28 mouse cellular contexts compared by ENCODE assay signal in the genomic region with DNA sequence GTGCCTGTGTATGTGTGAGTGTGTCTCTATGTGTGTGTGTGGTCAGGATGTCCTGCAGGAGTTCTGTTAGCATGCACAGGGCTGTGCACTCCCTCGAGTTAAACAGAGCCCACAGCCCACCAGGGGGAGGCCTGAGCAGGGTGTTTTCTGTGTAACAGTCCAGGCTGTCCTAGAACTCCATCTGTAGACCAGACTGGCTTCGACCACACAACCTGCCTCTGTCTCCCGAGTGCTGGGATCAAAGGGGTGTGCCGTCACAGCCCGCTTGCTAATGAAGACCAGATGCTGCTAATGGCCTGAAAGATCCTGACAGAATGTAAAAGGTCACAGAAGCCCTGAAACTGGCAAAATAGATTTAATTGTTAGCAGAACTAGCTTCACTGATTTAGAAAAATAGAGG. TPM values are rescaled to one million over a fixed set of nuclear protein-coding genes. Genes with fewer than 3 reads are reported as not detected.
DNase-seq lines count a peak whose midpoint lies in the region; ATAC-seq lines count a peak whose summit lies in the region.
"Had no signal": no experiment of that assay in that cellular context is flagged by ENCODE, and none has a peak within 500 bp of the region (broad histone marks: within the 10 kb centered on the region; RNA-seq: fewer than 3 reads in every experiment).

No protein-coding gene starts in this region.

- no peak overlapping the region for H3K27ac ChIP-seq in forebrain, embryonic 10.5 days
- H3K27ac ChIP-seq in forebrain, embryonic 15.5 days (replicated peaks) = no peak overlapping the region
- H3K27ac ChIP-seq in neural tube, embryonic 15.5 days (replicated peaks) = no peak overlapping the region
- H3K27ac ChIP-seq in limb, embryonic 10.5 days = peak overlapping the region; percentile 72
- H3K27ac ChIP-seq: left cerebral cortex, adult 2 months; macrophage had no signal

- no peak overlapping the region for H3K4me3 ChIP-seq in forebrain, embryonic 10.5 days
- H3K4me3 ChIP-seq in forebrain, embryonic 15.5 days = no peak overlapping the region
- H3K4me3 ChIP-seq in neural tube, embryonic 15.5 days (replicated peaks) = no peak overlapping the region
- H3K4me3 ChIP-seq in limb, embryonic 10.5 days = no peak overlapping the region
- H3K4me3 ChIP-seq: erythroblast, embryonic 14.5 days; left cerebral cortex, adult 2 months had no signal

- H3K4me2 ChIP-seq in forebrain, embryonic 15.5 days (replicated peaks) = no peak overlapping the region
- H3K4me2 ChIP-seq in neural tube, embryonic 15.5 days = no peak overlapping the region

- 56% methylated on average over 5 of the region's 5 CpGs for WGBS in forebrain, embryonic 10.5 days
- 43% methylated on average over 5 of the region's 5 CpGs for WGBS in forebrain, embryonic 15.5 days
- WGBS in neural tube, embryonic 15.5 days = 61% methylated on average over 5 of the region's 5 CpGs
- 14% methylated on average over 5 of the region's 5 CpGs for WGBS in limb, embryonic 10.5 days

- 0 out of 2 replicates have a peak, but pooled peaks cover 3% of the 10 kb centered on the region for H3K9me3 ChIP-seq in forebrain, embryonic 10.5 days
- no peaks in the 10 kb centered on the region for H3K9me3 ChIP-seq in forebrain, embryonic 15.5 days
- no peaks in the 10 kb centered on the region for H3K9me3 ChIP-seq in neural tube, embryonic 15.5 days (replicated peaks)
- H3K9me3 ChIP-seq in limb, embryonic 10.5 days (replicated peaks) = no peaks in the 10 kb centered on the region
- H3K9me3 ChIP-seq: G1E had no signal

- no peaks in the 10 kb centered on the region for H3K36me3 ChIP-seq in forebrain, embryonic 10.5 days (replicated peaks)
- H3K36me3 ChIP-seq in forebrain, embryonic 15.5 days = no peaks in the 10 kb centered on the region
- no peaks in the 10 kb centered on the region for H3K36me3 ChIP-seq in neural tube, embryonic 15.5 days
- H3K36me3 ChIP-seq in limb, embryonic 10.5 days = no peaks in the 10 kb centered on the region
- H3K36me3 ChIP-seq: G1E had no signal

- H3K4me1 ChIP-seq in forebrain, embryonic 10.5 days = 0 out of 2 replicates have a peak, but pooled peaks cover 5% of the 10 kb centered on the region
- H3K4me1 ChIP-seq in forebrain, embryonic 15.5 days = no peaks in the 10 kb centered on the region
- no peaks in the 10 kb centered on the region for H3K4me1 ChIP-seq in neural tube, embryonic 15.5 days
- peaks cover 21% of the 10 kb centered on the region for H3K4me1 ChIP-seq in limb, embryonic 10.5 days

- no peaks in the 10 kb centered on the region for H3K27me3 ChIP-seq in forebrain, embryonic 10.5 days (ENCODE audit: poor library complexity, severe bottlenecking)
- H3K27me3 ChIP-seq in forebrain, embryonic 15.5 days = no peaks in the 10 kb centered on the region
- H3K27me3 ChIP-seq in neural tube, embryonic 15.5 days (replicated peaks) = no peaks in the 10 kb centered on the region
- H3K27me3 ChIP-seq in limb, embryonic 10.5 days (ENCODE audit: low read depth, poor library complexity, severe bottlenecking) = no peaks in the 10 kb centered on the region

- peak; percentile 44 for DNase-seq in forebrain, embryonic 10.5 days (ENCODE audit: extremely low spot score, low spot score)
- peak; percentile 52 for DNase-seq in neural tube, embryonic 10.5 days (ENCODE audit: extremely low spot score, low spot score)
- peak; percentile 83 for DNase-seq in limb, embryonic 10.5 days (ENCODE audit: low spot score)
- DNase-seq in adrenal gland, postnatal 36 days = no peak
- DNase-seq in adrenal gland, adult 18-20 months (ENCODE audit: low spot score in 2 of 2) = no peak
- DNase-seq: adrenal gland, postnatal 14 days; cerebellum, adult 8-10 months; heart, postnatal 4 days; kidney, adult 18-20 months; kidney, postnatal 10 days; liver; lung, adult 2 months; midbrain, embryonic 14.5 days; thymus, postnatal 14 days had no signal

- no peak overlapping the region for H3K9ac ChIP-seq in forebrain, embryonic 15.5 days (replicated peaks)
- no peak overlapping the region for H3K9ac ChIP-seq in neural tube, embryonic 15.5 days (replicated peaks)

- ATAC-seq in forebrain, embryonic 15.5 days (replicated peaks) = no peak
- no peak for ATAC-seq in neural tube, embryonic 15.5 days (ENCODE audit: low FRiP score)
- no peak for ATAC-seq in activated CD4-positive, CD25-positive, alpha-beta regulatory T cell, adult 4 months
- ATAC-seq: CD4-positive, CD25-positive, alpha-beta regulatory T cell, adult 4 months; forebrain, embryonic 16.5 days had no signal

RNA-seq across cellular contexts. Expression of gene Vmn1r1, which starts 18.7 kb away (rescaled TPM):
- polyA plus RNA-seq in forebrain, embryonic 10.5 days (2016; fragmentation: Nextera tagmentation; extraction: Ambion mirVana) = not detected in 2 replicates
- polyA plus RNA-seq in forebrain, embryonic 15.5 days (2015; fragmentation: Nextera tagmentation; extraction: Ambion mirVana) = not detected in 2 replicates
- polyA plus RNA-seq in neural tube, embryonic 15.5 days (2015; fragmentation: Nextera tagmentation; extraction: Ambion mirVana) = not detected in 2 replicates
- polyA plus RNA-seq in limb, embryonic 10.5 days (2016; fragmentation: Nextera tagmentation; extraction: Ambion mirVana) = not detected in 2 replicates
- not detected for polyA plus RNA-seq in activated CD4-positive, CD25-positive, alpha-beta regulatory T cell, adult 4 months (2017; shearing (Covaris generic))
- not detected for total RNA-seq in adrenal gland, postnatal 36 days (2021)
- total RNA-seq in adrenal gland, adult 18-20 months (2021) = not detected
- total RNA-seq: adrenal gland, postnatal 14 days; gastrocnemius, adult 18-20 months; granulocyte monocyte progenitor cell, adult 5-6 weeks; heart, postnatal 4 days; left cerebral cortex, adult 2 months had no signal
- polyA plus RNA-seq: cortical plate, adult 2 months; erythroblast, embryonic 14.5 days; forebrain, embryonic 16.5 days; G1E; heart, embryonic 14.5 days; lung, adult 2 months; macrophage; midbrain, embryonic 14.5 days; neural tube, embryonic 11.5 days had no signal

RNA-seq across cellular contexts. Expression of gene Srp9, which starts 21.0 kb away (rescaled TPM):
- 157 and 159 TPM in 2 replicates for polyA plus RNA-seq in forebrain, embryonic 10.5 days (2016; fragmentation: Nextera tagmentation; extraction: Ambion mirVana)
- polyA plus RNA-seq in forebrain, embryonic 15.5 days (2015; fragmentation: Nextera tagmentation; extraction: Ambion mirVana) = 127 and 133 TPM in 2 replicates
- 132 and 140 TPM in 2 replicates for polyA plus RNA-seq in neural tube, embryonic 15.5 days (2015; fragmentation: Nextera tagmentation; extraction: Ambion mirVana)
- 168 TPM in 2 replicates for polyA plus RNA-seq in limb, embryonic 10.5 days (2016; fragmentation: Nextera tagmentation; extraction: Ambion mirVana)
- polyA plus RNA-seq in activated CD4-positive, CD25-positive, alpha-beta regulatory T cell, adult 4 months (2017; shearing (Covaris generic)) = 100 to 1,000 TPM; 147 to 184 TPM
- 10 to 100 TPM; 57.1 to 72.5 TPM for total RNA-seq in adrenal gland, postnatal 36 days (2021)
- 10 to 100 TPM; 48.5 to 62.1 TPM for total RNA-seq in adrenal gland, adult 18-20 months (2021)

Comparison
In these comparisons a context has a peak if more than half of its experiments do, and no peak if none do; other contexts are left out.
1. DNase-seq: peak in forebrain, embryonic 10.5 days (single experiment), neural tube, embryonic 10.5 days (single experiment) and limb, embryonic 10.5 days (single experiment); none in adrenal gland, postnatal 36 days (0 of 2) and adrenal gland, adult 18-20 months (0 of 2).